In genomic region chr15:89500221-89500791, GRCm38 (mm10) we compare ENCODE assay signal across 8 mouse cellular contexts. TPM values are rescaled to one million over a fixed set of nuclear protein-coding genes. Genes with fewer than 3 reads are reported as not detected.
DNase-seq lines count a peak whose midpoint lies in the region; ATAC-seq and TF ChIP-seq lines count a peak whose summit lies in the region.

No protein-coding gene starts in this region.

- no peaks in the 10 kb centered on the region for H3K9me3 ChIP-seq in E14TG2a.4 (ENCODE audit: low read length)
- no peaks in the 10 kb centered on the region for H3K9me3 ChIP-seq in hindbrain, embryonic 11.5 days (ENCODE audit: control insufficient read depth, low read length)

- H3K4me3 ChIP-seq in E14TG2a.4 (replicated peaks; ENCODE audit: low read length): peak overlapping the region; percentile 91
- H3K4me3 ChIP-seq in hindbrain, embryonic 11.5 days (ENCODE audit: low read depth, low read length): peak overlapping the region; percentile 82

- no peak overlapping the region for H3K27ac ChIP-seq in hindbrain, embryonic 11.5 days (ENCODE audit: low read depth, low read length)

- H3K9ac ChIP-seq in hindbrain, embryonic 11.5 days (ENCODE audit: low read depth, low read length): peak overlapping the region; percentile 79

- DNase-seq in heart, adult 11 months: peak; percentile 93
- DNase-seq in heart, postnatal 36 days: no peak
- DNase-seq in embryo, embryonic 10.5 days (ENCODE audit: low spot score): peak; percentile 59
- no peak for DNase-seq in hindbrain, embryonic 11.5 days (ENCODE audit: low spot score)
- no peak for DNase-seq in urinary bladder, postnatal 14 days (ENCODE audit: low spot score)
- no peak for DNase-seq in gastrocnemius, adult 8-10 months (ENCODE audit: low spot score in 2 of 2)

- peak; percentile 57 for ATAC-seq in hindbrain, embryonic 11.5 days (ENCODE audit: low FRiP score)
- ATAC-seq in megakaryocyte-erythroid progenitor cell, adult 5-6 weeks (replicated peaks; ENCODE audit: low FRiP score, low TSS enrichment, poor library complexity, severe bottlenecking): peak; percentile 42

- no peak for TF ChIP-seq CTCF in E14TG2a.4 (conservative IDR thresholded peaks at IDR 0.05; ENCODE audit: low read length)

- peak overlapping the region; percentile 86 for H3K4me2 ChIP-seq in hindbrain, embryonic 11.5 days (replicated peaks; ENCODE audit: low read depth, low read length)

- H3K4me1 ChIP-seq in E14TG2a.4 (replicated peaks; ENCODE audit: low read depth, low read length): peaks cover 61% of the 10 kb centered on the region
- peaks cover 4% of the 10 kb centered on the region; the same call in 1 of the 2 replicates for H3K4me1 ChIP-seq in hindbrain, embryonic 11.5 days (replicated peaks; ENCODE audit: control insufficient read depth, insufficient read depth, low read length)

- H3K27me3 ChIP-seq in E14TG2a.4 (ENCODE audit: insufficient read depth, low read length): peaks cover 55% of the 10 kb centered on the region
- peaks cover 11% of the 10 kb centered on the region; the same call in 1 of the 2 replicates for H3K27me3 ChIP-seq in hindbrain, embryonic 11.5 days (ENCODE audit: control insufficient read depth, insufficient read depth, low read length)

- WGBS in hindbrain, embryonic 11.5 days: 1% methylated on average over 35 of the region's 35 CpGs

- intact Hi-C loops in heart, postnatal 36 days (cut with DNase I): loop anchor here (5.0 kb wide), 2 partner anchors 33 to 47 kb away; no protein-coding TSS in a partner anchor

- H3K36me3 ChIP-seq in E14TG2a.4 (ENCODE audit: insufficient read depth, low read length): peaks cover 20% of the 10 kb centered on the region
- H3K36me3 ChIP-seq in hindbrain, embryonic 11.5 days (ENCODE audit: control insufficient read depth, insufficient read depth, low read length): no peaks in the 10 kb centered on the region

RNA-seq across cellular contexts. Expression of gene Shank3, which starts 0.9 kb away (rescaled TPM):
- total RNA-seq in heart, postnatal 36 days (2021): 10 to 100 TPM; 47.0 to 56.3 TPM
- polyA plus RNA-seq in hindbrain, embryonic 11.5 days (2014; fragmentation: Nextera tagmentation; extraction: Ambion mirVana): 2.8 and 3.5 TPM in 2 replicates
- total RNA-seq in megakaryocyte-erythroid progenitor cell, adult 5-6 weeks (2014; fragmentation: Nextera tagmentation): 77.1 and 87.3 TPM in 2 replicates
- 11.8 and 48.9 TPM in 2 replicates for total RNA-seq in megakaryocyte-erythroid progenitor cell, adult 5-6 weeks (2017)
- 10 to 100 TPM in 2 of 4 experiments, 1 to 10 TPM in 2; 5.9 to 11.7 (median 8.8) TPM for total RNA-seq in gastrocnemius, adult 8-10 months (2022)

RNA-seq across cellular contexts. Expression of gene Arsa, which starts 23.1 kb away (rescaled TPM):
- total RNA-seq in heart, postnatal 36 days (2021): 10 to 100 TPM; 12.2 to 14.1 TPM
- polyA plus RNA-seq in hindbrain, embryonic 11.5 days (2014; fragmentation: Nextera tagmentation; extraction: Ambion mirVana): 10.0 and 10.4 TPM in 2 replicates
- 10.7 and 18.3 TPM in 2 replicates for total RNA-seq in megakaryocyte-erythroid progenitor cell, adult 5-6 weeks (2014; fragmentation: Nextera tagmentation)
- 7.1 and 17.4 TPM in 2 replicates for total RNA-seq in megakaryocyte-erythroid progenitor cell, adult 5-6 weeks (2017)
- 1 to 10 TPM; 1.7 to 3.9 (median 2.8) TPM for total RNA-seq in gastrocnemius, adult 8-10 months (2022)

RNA-seq across cellular contexts. Expression of gene Mapk8ip2, which starts 46.6 kb away (rescaled TPM):
- under 1 TPM; 0.05 to 0.33 TPM for total RNA-seq in heart, postnatal 36 days (2021)
- 22.4 and 24.1 TPM in 2 replicates for polyA plus RNA-seq in hindbrain, embryonic 11.5 days (2014; fragmentation: Nextera tagmentation; extraction: Ambion mirVana)
- total RNA-seq in megakaryocyte-erythroid progenitor cell, adult 5-6 weeks (2014; fragmentation: Nextera tagmentation): not detected in 2 replicates
- not detected in 2 replicates for total RNA-seq in megakaryocyte-erythroid progenitor cell, adult 5-6 weeks (2017)
- under 1 TPM in 3 of 4 experiments, not detected in 1; 0.10 to 0.65 (median 0.56) TPM for total RNA-seq in gastrocnemius, adult 8-10 months (2022)

Comparison
In these comparisons a context has a peak if more than half of its experiments do, and no peak if none do; other contexts are left out.
1. DNase-seq: peak in heart, adult 11 months (single experiment) and embryo, embryonic 10.5 days (single experiment); none in heart, postnatal 36 days (0 of 2), hindbrain, embryonic 11.5 days (single experiment), urinary bladder, postnatal 14 days (single experiment) and gastrocnemius, adult 8-10 months (0 of 2).